Mouse (Mus musculus) megakaryocyte, embryonic 14.5 days (primary cell): ENCODE data around the gene Nt5c3b.

Experiments used
- FLI1 ChIP-seq: IDR thresholded peaks from 2 replicates; pipeline ENCODE4 v1.6.1; 2012; ENCODE audit warnings: low read length, inconsistent platforms, mixed read lengths
- GATA1 ChIP-seq: IDR thresholded peaks from 3 replicates; pipeline ENCODE4 v1.6.1; 2012; ENCODE audit warnings: mixed read lengths, low read length, inconsistent platforms, borderline replicate concordance

GRCm38 (mm10) chr11:100387589-100388375 lies 53.8 kb downstream of the Nt5c3b start:
- TF ChIP-seq GATA1, result no peak
- TF ChIP-seq FLI1, result no peak
